Mouse (Mus musculus) midbrain, postnatal 0 days (tissue): Measurements from ENCODE around the gene St5. TPM values are rescaled to one million over a fixed set of nuclear protein-coding genes. Genes with fewer than 3 reads are reported as not detected.
A peak's percentile ranks its signal among the peaks of the same experiment; 100 is the strongest.

Experiments
- ATAC-seq: fragments of 200-750 bp; cut with Nextera tagmentation; 2 replicates; pipeline ENCODE4 v1.8.0; 2017; ENCODE audit warnings: moderate number of reproducible peaks, mild to moderate bottlenecking, moderate TSS enrichment, moderate library complexity; ENCODE audit not compliant: low FRiP score
- DNase-seq: peaks from one replicate; pipeline ENCODE4 v3.0.0-alpha.2; 2015; ENCODE audit warnings: low spot score
- H3K27ac ChIP-seq: fragments of 300-500 bp; sonication (generic); 2 replicates; pipeline ENCODE4 v1.5.1; 2014; ENCODE audit warnings: low read depth, mild to moderate bottlenecking, low read length, mixed read lengths
- H3K27me3 ChIP-seq: fragments of 300-500 bp; sonication (generic); 2 replicates; pipeline ENCODE4 v1.6.1; 2014; ENCODE audit warnings: low read length, control low read depth, mixed read lengths; ENCODE audit not compliant: insufficient read depth
- H3K36me3 ChIP-seq: fragments of 300-500 bp; sonication (generic); 2 replicates; pipeline ENCODE4 v1.6.1; 2014; ENCODE audit warnings: low read length, control low read depth, mixed read lengths; ENCODE audit not compliant: insufficient read depth
- H3K4me1 ChIP-seq: fragments of 300-500 bp; sonication (generic); 2 replicates; pipeline ENCODE4 v1.6.1; 2014; ENCODE audit warnings: mild to moderate bottlenecking, control low read depth, antibody characterized with exemption, low read length, mixed read lengths; ENCODE audit not compliant: insufficient read depth
- H3K4me2 ChIP-seq: fragments of 300-500 bp; sonication (generic); 2 replicates; pipeline ENCODE4 v1.6.1; 2014; ENCODE audit warnings: low read depth, mild to moderate bottlenecking, low read length, mixed read lengths; ENCODE audit not compliant: poor library complexity, severe bottlenecking
- H3K4me3 ChIP-seq: fragments of 300-500 bp; sonication (generic); 2 replicates; pipeline ENCODE4 v1.5.1; 2014; ENCODE audit warnings: low read depth, mild to moderate bottlenecking, low read length, moderate library complexity
- H3K9ac ChIP-seq: fragments of 300-500 bp; sonication (generic); replicated peaks from 2 replicates; pipeline ENCODE4 v1.6.1; 2014; ENCODE audit warnings: mild to moderate bottlenecking, low read length, moderate library complexity, mixed read lengths; ENCODE audit not compliant: poor library complexity, severe bottlenecking
- H3K9me3 ChIP-seq: fragments of 300-500 bp; sonication (generic); 2 replicates; pipeline ENCODE4 v1.6.1; 2016; ENCODE audit warnings: low read length, control low read depth
- CTCF ChIP-seq: IDR thresholded peaks from 2 replicates; pipeline ENCODE4 v1.5.1; 2016; ENCODE audit warnings: antibody characterized with exemption, mild to moderate bottlenecking
- WGBS: fragments of 180-500 bp; shearing (Covaris S2); extraction: QIAGEN DNeasy Blood & Tissue Kit; methylation state at CpG from one replicate; pipeline ENCODE4 v1.1.7; 2014; 5-methylcytosine and 5-hydroxymethylcytosine counted together
- polyA plus RNA-seq: library from polyadenylated mRNA; unstranded; fragments of >200 nt; fragmentation: Nextera tagmentation; extraction: Ambion mirVana; gene quantifications from 2 replicates; pipeline ENCODE4 v1.2.1, GENCODE M21; 2015
- total RNA-seq: library from RNA; depleted of rRNA; stranded (reverse); fragments of >200 nt; gene quantifications from 2 replicates; pipeline ENCODE4 v1.2.3, GENCODE M21; 2014

Gene St5
- total and polyA plus RNA-seq, 2 experiments from 2014 or later = 14.4 to 48.3 TPM

DNA sequence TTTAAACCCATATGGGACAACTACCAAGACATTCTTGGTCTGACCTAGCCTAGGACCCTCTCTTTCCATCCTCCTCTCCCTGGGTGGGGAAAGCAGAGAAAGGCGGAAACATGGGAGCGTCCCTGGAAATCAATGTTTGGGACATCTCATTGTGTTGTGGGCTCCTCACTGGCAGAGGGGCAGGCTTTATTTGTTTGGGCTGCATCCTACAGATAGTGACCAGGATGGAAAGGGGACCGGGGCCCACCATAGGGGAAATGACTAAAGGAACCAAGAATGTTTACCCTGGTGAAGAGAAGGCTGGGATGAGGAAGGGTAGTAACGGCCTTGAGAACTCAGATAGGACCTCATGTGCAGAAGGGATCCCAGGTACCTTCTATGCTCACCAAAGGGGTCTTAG lies 122.9 kb downstream of the St5 start:
- TF ChIP-seq CTCF = no peak

DNA sequence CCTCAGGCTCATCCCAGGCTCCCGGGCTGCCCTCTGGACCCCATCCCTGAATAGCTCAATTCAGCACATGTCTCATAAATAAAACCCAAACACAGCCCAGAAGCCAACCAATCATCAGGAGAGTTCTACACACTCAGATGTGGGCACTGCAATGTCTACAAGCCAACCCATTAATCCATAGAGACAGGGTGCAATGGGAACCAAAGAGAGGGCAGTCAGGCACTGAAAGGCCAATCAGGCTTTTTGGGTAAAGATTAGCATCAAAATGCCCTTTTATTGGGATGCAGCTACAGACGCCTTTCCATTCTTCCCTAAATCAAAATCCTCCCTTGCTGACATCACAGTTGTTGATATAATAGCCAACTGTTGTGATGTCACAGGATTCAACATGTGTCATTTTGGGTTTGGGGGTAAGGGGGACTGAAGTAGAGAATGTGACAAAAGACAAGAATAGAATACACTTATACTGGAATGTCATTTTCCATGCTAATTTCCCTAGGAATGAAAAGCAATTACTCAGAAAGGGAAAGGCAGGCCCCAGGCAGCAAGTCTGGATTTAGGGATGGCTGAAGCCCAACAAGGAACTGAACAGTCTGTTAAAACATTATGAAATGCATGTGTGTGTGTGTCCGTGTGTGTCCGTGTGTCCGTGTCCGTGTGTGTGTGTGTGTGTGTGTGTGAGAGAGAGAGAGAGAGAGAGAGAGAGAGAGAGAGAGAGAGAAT lies 123.7 kb downstream of the St5 start:
- peak; percentile 47 for DNase-seq
- Histone ChIP-seq H3K36me3 (no peaks in the 10 kb centered on the region), H3K9ac (no peak overlapping the region), H3K4me3 (no peak overlapping the region), H3K4me2 (no peak overlapping the region), H3K9me3 (no peaks in the 10 kb centered on the region), H3K4me1 (no peaks in the 10 kb centered on the region), H3K27ac (no peak overlapping the region), H3K27me3 (no peaks in the 10 kb centered on the region)
- TF ChIP-seq CTCF = no peak
- no peak for ATAC-seq
- 38% methylated on average over 6 of the region's 6 CpGs for WGBS

More for the DNA sequence above, 122.9 kb downstream of the St5 start:
- no peaks in the 10 kb centered on the region for H3K4me1 ChIP-seq
- WGBS = 76% methylated on average over 4 of the region's 4 CpGs
- no peak for ATAC-seq
- no peak overlapping the region for H3K4me3 ChIP-seq
- no peak for DNase-seq
- H3K27ac ChIP-seq = no peak overlapping the region
- H3K27me3 ChIP-seq = no peaks in the 10 kb centered on the region
- no peak overlapping the region for H3K9ac ChIP-seq
- no peak overlapping the region for H3K4me2 ChIP-seq
- no peaks in the 10 kb centered on the region for H3K9me3 ChIP-seq
- no peaks in the 10 kb centered on the region for H3K36me3 ChIP-seq

DNA sequence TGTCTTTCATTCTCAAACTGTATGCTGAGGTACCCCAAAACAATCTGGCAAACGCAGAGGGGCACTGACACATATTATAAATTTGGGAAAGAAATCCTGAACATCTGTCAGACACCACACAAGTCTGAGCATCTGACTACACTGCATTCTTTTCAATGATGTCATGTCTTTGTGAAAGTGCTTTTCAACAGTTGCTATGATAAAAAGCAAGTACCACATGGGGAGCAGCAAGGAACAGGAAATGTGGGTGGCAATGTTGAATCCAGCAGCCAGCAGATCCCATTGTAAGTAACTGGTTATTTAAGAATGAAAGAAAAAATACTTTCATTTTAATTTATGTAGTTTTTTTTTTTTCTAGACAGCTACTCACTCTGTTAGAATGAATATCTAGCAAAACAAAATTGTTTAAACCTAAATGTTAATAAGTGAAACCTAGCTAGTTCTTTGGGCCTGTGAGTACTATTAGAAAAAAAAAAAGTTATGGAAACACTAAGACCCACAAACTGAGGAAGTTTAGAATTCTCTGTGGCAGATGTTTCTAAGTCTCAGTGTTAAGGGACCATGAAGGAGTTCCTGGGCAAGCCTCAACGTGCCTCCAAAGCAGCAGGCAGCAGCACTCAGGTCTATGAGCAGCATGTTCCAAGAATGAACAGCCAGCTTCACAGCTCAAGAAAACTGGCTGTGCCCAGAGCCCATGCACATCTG lies 124.4 kb downstream of the St5 start:
- H3K4me1 ChIP-seq = no peaks in the 10 kb centered on the region
- H3K36me3 ChIP-seq = no peaks in the 10 kb centered on the region
- no peaks in the 10 kb centered on the region for H3K27me3 ChIP-seq
- TF ChIP-seq CTCF = no peak
- H3K4me2 ChIP-seq = no peak overlapping the region
- DNase-seq (no peak), ATAC-seq (no peak)
- no peak overlapping the region for H3K4me3 ChIP-seq
- 40% methylated on average over 2 of the region's 2 CpGs for WGBS
- H3K9ac ChIP-seq = no peak overlapping the region
- no peak overlapping the region for H3K27ac ChIP-seq
- no peaks in the 10 kb centered on the region for H3K9me3 ChIP-seq

DNA sequence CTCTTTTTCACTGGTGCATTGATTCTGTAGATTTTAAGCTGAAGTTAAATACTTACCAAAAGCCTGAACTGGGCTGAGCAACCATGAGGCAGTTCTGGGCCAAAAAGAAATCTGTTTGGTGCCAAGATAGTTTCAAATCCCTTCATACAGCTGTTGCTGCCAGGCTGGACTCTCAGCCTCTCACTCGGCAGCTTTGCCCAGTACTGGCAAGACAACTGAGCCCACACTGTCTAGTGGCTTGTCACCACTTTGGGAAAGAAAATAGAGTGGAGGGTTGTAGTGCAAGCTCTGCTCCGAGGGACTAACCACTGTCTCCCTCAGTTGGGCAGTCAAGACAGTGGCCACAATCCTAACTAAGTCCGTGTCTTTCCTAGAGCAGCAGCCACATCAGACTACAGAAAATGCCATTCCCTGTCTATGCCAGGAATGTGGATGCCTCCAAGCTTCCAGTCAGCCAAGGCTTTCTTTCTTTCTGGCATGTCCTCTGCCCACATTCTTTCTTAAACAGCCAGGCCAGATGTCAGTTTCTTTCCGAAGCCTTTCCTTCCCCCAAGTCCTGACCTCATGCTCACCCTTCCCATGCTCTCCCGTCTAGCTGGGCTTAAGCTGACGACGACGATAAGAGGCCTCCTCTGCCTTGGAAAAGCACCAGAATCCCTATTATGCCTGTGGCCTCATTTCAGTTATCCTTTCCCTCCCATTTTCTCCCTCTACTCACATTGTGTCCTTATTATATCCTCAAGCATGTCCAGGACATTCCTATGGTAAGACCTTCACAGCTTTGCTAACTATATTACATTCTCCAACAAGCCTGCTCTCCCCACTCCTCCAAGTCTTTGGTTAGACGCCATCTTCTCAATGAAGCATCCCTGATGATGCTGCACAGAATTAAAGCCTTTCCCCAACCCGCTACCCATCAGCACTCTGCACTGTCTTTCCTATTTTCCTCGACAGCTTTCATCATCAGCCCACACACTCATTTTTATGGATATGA lies 126.8 kb downstream of the St5 start:
- Histone ChIP-seq H3K9me3 (no peaks in the 10 kb centered on the region), H3K27ac (0 out of 2 replicates have a peak overlapping the region, but pooled peaks have one; percentile 12), H3K4me2 (no peak overlapping the region), H3K27me3 (no peaks in the 10 kb centered on the region), H3K4me1 (no peaks in the 10 kb centered on the region), H3K9ac (no peak overlapping the region), H3K4me3 (no peak overlapping the region), H3K36me3 (no peaks in the 10 kb centered on the region)
- TF ChIP-seq CTCF = no peak
- 52% methylated on average over 11 of the region's 11 CpGs for WGBS
- ATAC-seq (no peak), DNase-seq (peak; percentile 66)

DNA sequence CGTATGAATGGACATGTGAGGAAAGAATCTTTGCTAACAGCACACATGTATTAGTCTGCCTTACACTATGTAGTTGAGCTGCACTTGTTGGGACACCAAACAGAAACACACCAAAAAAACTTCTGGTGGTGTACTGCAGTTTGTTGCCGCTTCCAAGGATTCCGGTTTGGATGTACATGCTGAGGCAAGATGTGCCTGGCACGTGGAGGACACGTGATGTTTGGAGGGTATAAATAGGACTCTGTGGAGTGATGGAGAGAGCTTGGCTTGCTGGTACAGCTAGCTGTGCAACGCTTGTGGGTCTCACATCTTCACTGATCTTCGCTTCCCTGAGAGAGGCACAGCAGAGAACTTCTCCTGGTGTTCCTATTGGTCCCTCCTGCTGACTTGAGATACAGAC lies 129.2 kb downstream of the St5 start:
- Histone ChIP-seq H3K36me3 (no peaks in the 10 kb centered on the region), H3K27ac (no peak overlapping the region), H3K4me2 (no peak overlapping the region), H3K9ac (no peak overlapping the region), H3K9me3 (no peaks in the 10 kb centered on the region), H3K4me3 (no peak overlapping the region), H3K27me3 (no peaks in the 10 kb centered on the region), H3K4me1 (no peaks in the 10 kb centered on the region)
- ATAC-seq (no peak), DNase-seq (no peak)
- TF ChIP-seq CTCF = no peak
- WGBS = 97% methylated on average over 7 of the region's 7 CpGs
